Mouse (Mus musculus): ENCODE measurements around the gene Cbr1.
A peak's percentile ranks its signal among the peaks of the same experiment; 100 is the strongest.

Gene Cbr1

GRCm38 (mm10) chr16:93605553-93605952, at the start of gene Cbr1:
Gene Cbr1, plus strand, starts transcription at chr16:93605853.
- no peak for DNase-seq (ENCODE audit: low read depth, low spot score)

- no peak for DNase-seq (ENCODE audit: low read depth, low spot score)
Measured at GRCm38 (mm10) chr16:93557646-93558045, 48.0 kb upstream of the Cbr1 start.

- no peak for DNase-seq (ENCODE audit: low read depth, low spot score)
Measured at GRCm38 (mm10) chr16:93558499-93558898, 47.2 kb upstream of the Cbr1 start.

- DNase-seq (ENCODE audit: low read depth, low spot score), result no peak
Measured at GRCm38 (mm10) chr16:93572383-93572782, 33.3 kb upstream of the Cbr1 start.

GRCm38 (mm10) chr16:93573434-93573833, 32.2 kb upstream of the Cbr1 start:
- DNase-seq (ENCODE audit: low read depth, low spot score), result no peak

GRCm38 (mm10) chr16:93574521-93575191, 31.0 kb upstream of the Cbr1 start:
- DNase-seq (ENCODE audit: low read depth, low spot score), result no peak

GRCm38 (mm10) chr16:93575574-93575973, 30.1 kb upstream of the Cbr1 start:
- DNase-seq (ENCODE audit: low read depth, low spot score), result no peak

- peak; percentile 38 for DNase-seq (ENCODE audit: low read depth, low spot score)
Measured at GRCm38 (mm10) chr16:93576412-93577082, 29.1 kb upstream of the Cbr1 start.

- no peak for DNase-seq (ENCODE audit: low read depth, low spot score)
Measured at GRCm38 (mm10) chr16:93578346-93579005, 27.2 kb upstream of the Cbr1 start.

GRCm38 (mm10) chr16:93581125-93581524, 24.5 kb upstream of the Cbr1 start:
- DNase-seq (ENCODE audit: low read depth, low spot score), result no peak

GRCm38 (mm10) chr16:93584976-93585702, 20.5 kb upstream of the Cbr1 start:
- DNase-seq (ENCODE audit: low read depth, low spot score), result no peak

GRCm38 (mm10) chr16:93585703-93586205, 19.9 kb upstream of the Cbr1 start:
- no peak for DNase-seq (ENCODE audit: low read depth, low spot score)

GRCm38 (mm10) chr16:93586382-93586781, 19.3 kb upstream of the Cbr1 start:
- no peak for DNase-seq (ENCODE audit: low read depth, low spot score)

GRCm38 (mm10) chr16:93588281-93588680, 17.4 kb upstream of the Cbr1 start:
- no peak for DNase-seq (ENCODE audit: low read depth, low spot score)

GRCm38 (mm10) chr16:93590915-93591314, 14.7 kb upstream of the Cbr1 start:
- no peak for DNase-seq (ENCODE audit: low read depth, low spot score)

GRCm38 (mm10) chr16:93591450-93592430, 13.9 kb upstream of the Cbr1 start:
- no peak for DNase-seq (ENCODE audit: low read depth, low spot score)

- DNase-seq (ENCODE audit: low read depth, low spot score), result no peak
Measured at GRCm38 (mm10) chr16:93592711-93593110, 12.9 kb upstream of the Cbr1 start.

GRCm38 (mm10) chr16:93593406-93593805, 12.2 kb upstream of the Cbr1 start:
- DNase-seq (ENCODE audit: low read depth, low spot score), result no peak

- DNase-seq (ENCODE audit: low read depth, low spot score), result no peak
Measured at GRCm38 (mm10) chr16:93594448-93594847, 11.2 kb upstream of the Cbr1 start.

GRCm38 (mm10) chr16:93595766-93596165, 9.9 kb upstream of the Cbr1 start:
- DNase-seq (ENCODE audit: low read depth, low spot score), result no peak

- no peak for DNase-seq (ENCODE audit: low read depth, low spot score)
Measured at GRCm38 (mm10) chr16:93596807-93597206, 8.8 kb upstream of the Cbr1 start.

Data from WW6 (cell line).